Mouse (Mus musculus) ovary, postnatal 10 days (tissue): ENCODE results near the gene L3mbtl1.

ENCODE experiments used
- DNase-seq: peaks from one replicate; pipeline ENCODE4 v3.0.0; 2022; ENCODE audit warnings: low spot score

The L3mbtl1 gene

DNA sequence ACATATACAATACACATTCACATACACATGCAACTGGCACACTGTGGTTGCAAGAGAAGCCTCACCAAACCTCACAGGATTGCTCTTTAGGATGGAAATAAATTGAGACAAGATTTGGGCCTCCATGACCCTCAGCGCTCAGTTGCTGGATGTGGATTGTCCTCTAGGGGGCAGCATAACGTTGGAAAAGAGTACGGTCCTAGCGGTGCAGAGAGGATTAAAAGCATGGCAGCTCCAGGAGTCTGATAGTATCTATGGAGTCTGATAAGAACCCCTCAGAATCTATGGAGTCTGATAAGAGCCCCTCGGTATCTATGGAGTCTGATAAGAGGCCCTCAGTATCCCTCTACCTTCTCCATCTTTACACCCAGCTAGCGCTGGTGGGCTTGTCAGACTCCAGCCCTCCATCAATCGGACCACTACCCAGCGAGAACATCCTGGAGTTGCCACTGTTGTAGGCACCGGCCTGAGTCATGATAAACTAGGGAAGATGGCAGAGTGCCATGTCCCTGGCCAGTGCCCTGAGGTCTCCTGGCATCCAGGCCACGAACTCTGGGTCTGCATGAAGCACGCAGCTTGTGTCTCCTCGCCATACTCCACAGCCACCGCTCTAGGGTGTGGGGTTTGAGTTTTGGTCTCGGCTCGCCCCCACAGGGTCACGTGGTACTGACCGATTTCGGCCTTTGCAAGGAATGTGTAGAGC lies 55.4 kb downstream of the L3mbtl1 start:
- peak; percentile 19 for DNase-seq

DNA sequence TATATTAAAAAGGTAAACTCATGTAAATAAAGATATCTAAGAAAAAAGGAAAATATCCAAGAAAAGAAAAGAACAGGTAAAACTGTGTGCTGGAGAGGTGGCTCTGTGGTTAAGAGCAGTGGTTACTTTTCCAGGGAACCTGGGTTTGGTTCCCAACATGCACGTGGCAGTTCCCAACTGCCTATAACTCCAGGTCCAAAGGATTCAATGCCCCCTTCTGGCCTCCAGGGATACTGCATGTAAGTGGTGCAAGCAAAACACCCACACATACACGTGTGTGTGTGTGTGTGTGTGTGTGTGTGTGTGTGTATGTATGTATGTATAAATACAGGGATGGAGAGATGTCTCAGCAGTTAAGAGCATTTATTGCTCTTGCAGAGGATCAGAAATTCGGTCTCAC lies 56.5 kb downstream of the L3mbtl1 start:
- no peak for DNase-seq

DNA sequence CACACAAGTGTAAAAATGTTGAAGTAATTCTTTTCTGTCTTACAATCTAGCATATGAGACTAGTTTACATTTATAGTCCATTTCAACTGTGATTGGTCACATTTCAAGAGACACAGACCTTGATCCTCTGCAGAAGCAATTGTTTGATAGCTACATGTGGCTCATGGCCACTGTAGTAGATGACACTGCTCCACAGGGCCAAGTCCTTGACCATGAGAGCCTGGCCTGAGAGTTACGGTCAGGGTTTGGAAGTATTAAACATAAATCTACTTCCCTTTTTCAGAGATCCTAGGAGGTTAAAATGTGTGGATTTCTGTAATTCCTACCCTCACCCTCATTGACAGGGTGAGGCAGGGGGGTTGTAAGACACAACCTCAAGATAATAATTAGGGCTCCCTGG lies 57.8 kb downstream of the L3mbtl1 start:
- no peak for DNase-seq

DNA sequence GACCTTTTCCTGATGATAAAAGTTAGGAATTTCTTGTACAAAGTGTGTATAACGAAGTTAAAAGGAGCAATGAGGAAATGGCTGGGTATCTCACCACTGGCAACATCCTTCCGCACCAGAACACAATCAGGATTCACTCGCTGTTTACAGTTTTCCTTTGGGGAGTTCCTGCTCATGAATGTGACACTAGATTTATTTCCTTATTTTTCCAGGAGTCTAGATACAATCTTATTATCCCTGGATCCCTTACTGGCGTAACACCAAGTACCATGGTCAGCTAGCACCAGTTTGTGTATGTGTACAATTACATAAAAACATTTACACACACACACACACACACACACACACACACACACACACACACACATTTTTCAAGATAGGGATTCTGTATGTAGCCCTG lies 64.0 kb downstream of the L3mbtl1 start:
- DNase-seq: no peak

DNA sequence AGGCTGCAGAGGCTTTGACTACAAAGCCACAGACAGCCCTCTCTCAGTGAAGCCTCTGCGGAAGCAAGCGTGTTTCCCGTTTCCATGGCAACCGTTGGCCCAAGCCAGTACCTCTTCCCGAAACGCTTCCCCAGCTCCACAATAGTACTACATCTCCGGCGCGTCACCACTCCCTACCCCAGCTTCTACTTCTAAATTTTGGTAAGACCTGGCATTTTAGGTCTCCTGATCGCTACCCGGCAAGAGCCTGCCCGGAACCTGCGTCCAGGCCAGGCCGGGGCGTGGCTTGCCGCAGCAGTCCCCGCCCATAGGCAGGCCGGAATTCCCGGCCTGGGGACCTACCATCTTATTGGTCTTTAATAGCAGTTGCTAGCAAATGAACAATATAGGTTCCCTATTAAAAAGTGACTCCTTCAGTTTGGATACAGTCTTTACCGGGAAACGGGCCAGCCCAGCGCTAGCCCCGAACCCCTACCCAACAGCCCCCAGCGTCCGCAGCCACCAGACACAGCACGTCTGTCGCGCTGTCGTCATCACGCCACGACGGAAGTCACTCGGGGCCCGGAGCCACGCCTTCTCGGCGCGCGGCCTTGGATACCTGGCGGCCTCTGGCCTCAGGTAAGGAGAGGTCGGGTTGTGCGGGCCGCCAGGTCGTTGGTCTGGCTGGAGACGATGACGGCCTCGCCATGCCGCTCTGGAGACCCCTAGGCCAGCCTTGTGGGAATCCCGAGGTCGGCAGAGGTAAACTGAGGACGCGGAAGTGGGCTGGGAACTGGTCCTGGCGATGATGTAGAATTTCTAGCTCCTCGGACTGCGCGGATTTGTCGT lies 73.9 kb downstream of the L3mbtl1 start, which contains the start of gene Ift52:
TSS of gene Ift52 (plus strand) at position 439 of the 828 bp plus-strand sequence.
- DNase-seq: peak; percentile 88
